Mouse (Mus musculus) myocyte (in vitro differentiated cells): ENCODE measurements around the gene Polr3k. TPM values are rescaled to one million over a fixed set of nuclear protein-coding genes. Genes with fewer than 3 reads are reported as not detected.

Source experiments
- H3K27me3 ChIP-seq: one replicate; pipeline ENCODE4 v1.6.1; 2011; ENCODE audit not compliant: control insufficient read depth, insufficient read depth, insufficient read length
- H3K36me3 ChIP-seq: one replicate; pipeline ENCODE4 v1.6.1; 2011; ENCODE audit not compliant: control insufficient read depth, insufficient read depth
- H3K4me2 ChIP-seq: one replicate; pipeline ENCODE4 v1.6.1; 2011; ENCODE audit warnings: low read depth, control low read depth
- H3K4me3 ChIP-seq: one replicate; pipeline ENCODE4 v1.5.1; 2011; ENCODE audit warnings: mild to moderate bottlenecking, control low read depth, moderate library complexity
- H3K79me2 ChIP-seq: one replicate; pipeline ENCODE4 v1.6.1; 2011; ENCODE audit not compliant: control insufficient read depth, insufficient read depth
- H3ac ChIP-seq: one replicate; pipeline ENCODE4 v1.6.1; 2011; ENCODE audit not compliant: control insufficient read depth, insufficient read length
- CEBPB ChIP-seq: IDR thresholded peaks from 2 replicates; pipeline ENCODE4 v1.6.1; 2011; ENCODE audit warnings: mild to moderate bottlenecking, moderate library complexity; ENCODE audit not compliant: poor library complexity, insufficient read depth, severe bottlenecking
- E2F4 ChIP-seq: IDR thresholded peaks from one replicate; pipeline ENCODE4 v1.6.1; 2011; ENCODE audit warnings: mild to moderate bottlenecking, control low read depth, moderate library complexity; ENCODE audit not compliant: insufficient read depth
- MAX ChIP-seq: IDR thresholded peaks from one replicate; pipeline ENCODE4 v1.6.1; 2011; ENCODE audit warnings: low read depth, mild to moderate bottlenecking, control low read depth
- MYOD1 ChIP-seq, 3 experiments: IDR thresholded peaks; one replicate each; pipeline ENCODE4 v1.6.1; 2011; ENCODE audit warnings: control low read depth in 2 of 3, low read depth in 2 of 3, mild to moderate bottlenecking in 2 of 3, moderate library complexity in 1 of 3; ENCODE audit not compliant: insufficient read length in 2 of 3, control insufficient read depth in 1 of 3
- MYOG ChIP-seq, 3 experiments: IDR thresholded peaks; one replicate each; pipeline ENCODE4 v1.6.1; 2011; ENCODE audit warnings: control low read depth in 2 of 3, low read depth in 2 of 3, mild to moderate bottlenecking in 2 of 3; ENCODE audit not compliant: insufficient read length in 2 of 3, control insufficient read depth in 1 of 3, insufficient read depth in 1 of 3
- POLR2A ChIP-seq: IDR thresholded peaks from one replicate; pipeline ENCODE4 v1.6.1; 2011; ENCODE audit warnings: low read depth, mild to moderate bottlenecking, control low read depth, moderate library complexity; ENCODE audit not compliant: insufficient read length
- POLR2AphosphoS2 ChIP-seq: IDR thresholded peaks from one replicate; pipeline ENCODE4 v1.6.1; 2011; ENCODE audit warnings: low read depth, control low read depth; ENCODE audit not compliant: insufficient read length
- REST ChIP-seq: IDR thresholded peaks from one replicate; pipeline ENCODE4 v1.6.1; 2011; ENCODE audit warnings: mild to moderate bottlenecking, control low read depth, moderate library complexity; ENCODE audit not compliant: insufficient read depth, insufficient read length
- SRF ChIP-seq: IDR thresholded peaks from one replicate; pipeline ENCODE4 v1.6.1; 2011; ENCODE audit warnings: low read depth; ENCODE audit not compliant: control insufficient read depth, insufficient read length
- TCF12 ChIP-seq: IDR thresholded peaks from one replicate; pipeline ENCODE4 v1.6.1; 2011; ENCODE audit warnings: mild to moderate bottlenecking, control low read depth; ENCODE audit not compliant: poor library complexity, insufficient read depth, severe bottlenecking
- TCF3 ChIP-seq: IDR thresholded peaks from one replicate; pipeline ENCODE4 v1.6.1; 2011; ENCODE audit warnings: low read depth, control low read depth; ENCODE audit not compliant: insufficient read length
- USF1 ChIP-seq: IDR thresholded peaks from one replicate; pipeline ENCODE4 v1.6.1; 2011; ENCODE audit warnings: low read depth, mild to moderate bottlenecking, control low read depth, moderate library complexity
- polyA plus RNA-seq: library from polyadenylated mRNA; unstranded; fragments of >200 nt; fragmentation: generic; extraction: Trizol; gene quantifications from one replicate; pipeline ENCODE4 v1.2.1, GENCODE M21; 2012; ENCODE audit warnings: missing spikeins

Polr3k gene
- polyA plus RNA-seq, 1 experiment: 12.3 TPM

GRCm38 (mm10) chr2:181878903-181879302 is 14.8 kb downstream of the Polr3k start:
- H3K4me2 ChIP-seq: no peak overlapping the region
- no peak for TF ChIP-seq SRF
- TF ChIP-seq REST: no peak
- TF ChIP-seq CEBPB: no peak
- no peak for TF ChIP-seq MYOD1 (IDR thresholded peaks at IDR 0.05; ENCODE audit: control insufficient read depth in 1 of 3, insufficient read length in 2 of 3, low read depth in 2 of 3)
- TF ChIP-seq E2F4: no peak
- no peak for TF ChIP-seq MAX
- TF ChIP-seq POLR2A: no peak
- no peak for TF ChIP-seq USF1
- TF ChIP-seq TCF3: no peak
- no peak for TF ChIP-seq POLR2AphosphoS2
- TF ChIP-seq TCF12: no peak
- TF ChIP-seq MYOG (IDR thresholded peaks at IDR 0.05; ENCODE audit: control insufficient read depth in 1 of 3, insufficient read depth in 1 of 3, insufficient read length in 2 of 3, low read depth in 2 of 3): no peak
- H3K27me3 ChIP-seq: no peaks in the 10 kb centered on the region
- H3K36me3 ChIP-seq: no peaks in the 10 kb centered on the region
- H3K4me3 ChIP-seq: no peak overlapping the region
- H3K79me2 ChIP-seq: no peaks in the 10 kb centered on the region
- no peak overlapping the region for H3ac ChIP-seq

GRCm38 (mm10) chr2:181883022-181883749 is 19.0 kb downstream of the Polr3k start:
- no peak overlapping the region for H3ac ChIP-seq
- TF ChIP-seq SRF (no peak), MYOG (IDR thresholded peaks at IDR 0.05; ENCODE audit: control insufficient read depth in 1 of 3, insufficient read depth in 1 of 3, insufficient read length in 2 of 3, low read depth in 2 of 3) (no peak), TCF12 (no peak), POLR2A (no peak), MYOD1 (IDR thresholded peaks at IDR 0.05; ENCODE audit: control insufficient read depth in 1 of 3, insufficient read length in 2 of 3, low read depth in 2 of 3) (no peak), CEBPB (no peak), POLR2AphosphoS2 (no peak), REST (no peak)
- H3K4me3 ChIP-seq: no peak overlapping the region
- no peaks in the 10 kb centered on the region for H3K36me3 ChIP-seq
- no peak overlapping the region for H3K4me2 ChIP-seq
- no peaks in the 10 kb centered on the region for H3K27me3 ChIP-seq
- no peaks in the 10 kb centered on the region for H3K79me2 ChIP-seq

- Histone ChIP-seq H3K4me2 (no peak overlapping the region), H3K27me3 (no peaks in the 10 kb centered on the region), H3K4me3 (no peak overlapping the region), H3ac (no peak overlapping the region), H3K79me2 (no peaks in the 10 kb centered on the region), H3K36me3 (no peaks in the 10 kb centered on the region)
- TF ChIP-seq MYOG (IDR thresholded peaks at IDR 0.05; ENCODE audit: control insufficient read depth in 1 of 3, insufficient read depth in 1 of 3, insufficient read length in 2 of 3, low read depth in 2 of 3): no peak
- TF ChIP-seq TCF3: no peak
- TF ChIP-seq CEBPB: no peak
These were observed 53.7 kb downstream of the Polr3k start for GRCm38 (mm10) chr2:181917861-181918260.

DNA sequence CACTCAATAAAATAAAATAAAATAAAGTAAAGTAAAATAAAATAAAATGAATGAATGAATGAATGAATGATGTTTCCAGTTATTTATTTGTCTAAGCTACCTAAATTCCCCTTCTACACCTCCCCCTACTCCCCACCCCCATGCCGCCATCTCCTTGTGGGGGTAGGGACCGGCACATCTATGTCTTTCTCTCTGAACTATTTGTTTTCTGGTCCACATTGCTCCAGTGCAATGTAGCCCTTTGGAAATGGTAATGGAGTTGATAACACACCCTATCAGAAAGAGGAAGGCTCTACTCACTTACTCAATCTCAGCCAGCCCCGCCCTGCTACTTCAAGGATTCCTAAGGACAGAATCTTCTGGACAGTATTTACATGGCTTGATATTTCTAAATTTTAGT is 54.4 kb downstream of the Polr3k start:
- H3K4me2 ChIP-seq: no peak overlapping the region
- TF ChIP-seq E2F4 (no peak), CEBPB (no peak), TCF3 (no peak), MAX (no peak), MYOG (IDR thresholded peaks at IDR 0.05; ENCODE audit: control insufficient read depth in 1 of 3, insufficient read depth in 1 of 3, insufficient read length in 2 of 3, low read depth in 2 of 3) (no peak), POLR2A (no peak), POLR2AphosphoS2 (no peak), MYOD1 (IDR thresholded peaks at IDR 0.05; ENCODE audit: control insufficient read depth in 1 of 3, insufficient read length in 2 of 3, low read depth in 2 of 3) (no peak), USF1 (no peak), TCF12 (no peak), REST (no peak), SRF (no peak)
- no peaks in the 10 kb centered on the region for H3K36me3 ChIP-seq
- no peaks in the 10 kb centered on the region for H3K79me2 ChIP-seq
- H3K4me3 ChIP-seq: no peak overlapping the region
- H3K27me3 ChIP-seq: no peaks in the 10 kb centered on the region
- no peak overlapping the region for H3ac ChIP-seq

Other genes starting within 250 kb of the Polr3k start
- gene Gm29797, start 207.3 kb upstream of the Polr3k start, polyA plus RNA-seq: not detected
- gene Sox18, start 192.7 kb upstream of the Polr3k start, polyA plus RNA-seq: 0.04 TPM
- gene Tcea2, start 184.0 kb upstream of the Polr3k start, polyA plus RNA-seq: 3.0 TPM
- 39.5 TPM for gene Rgs19, start 170.4 kb upstream of the Polr3k start, polyA plus RNA-seq
- gene Lkaaear1, start 165.9 kb upstream of the Polr3k start, polyA plus RNA-seq: not detected
- gene Oprl1, start 149.3 kb upstream of the Polr3k start, polyA plus RNA-seq: not detected
- 0.28 TPM for gene Myt1, start 101.0 kb upstream of the Polr3k start, polyA plus RNA-seq
- 8.5 TPM for gene Pcmtd2, start 26.5 kb upstream of the Polr3k start, polyA plus RNA-seq
- gene Gm14496, start 126.8 kb downstream of the Polr3k start, polyA plus RNA-seq: not detected